Comparison of ENCODE assay signal across 22 mouse cellular contexts in the genomic region with DNA sequence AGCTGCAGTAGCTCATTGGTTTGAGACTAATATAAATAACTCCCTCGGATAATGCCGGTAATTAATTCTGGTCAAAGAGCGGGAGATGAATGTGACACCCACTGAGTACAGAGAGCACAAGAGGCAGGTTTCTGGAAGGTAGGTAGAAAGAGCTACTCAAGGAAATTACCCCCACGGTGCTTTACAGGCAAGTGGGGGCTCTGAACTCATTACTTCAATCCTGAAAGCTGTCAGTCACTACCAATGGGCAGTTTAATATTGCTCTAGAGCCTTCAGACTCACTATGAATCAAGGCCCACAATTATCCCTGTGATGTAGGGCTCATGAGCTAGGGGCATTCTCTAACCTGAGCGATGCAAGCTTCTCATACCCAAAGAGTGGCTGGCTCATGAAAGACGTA.
A peak's percentile ranks its signal among the peaks of the same experiment; 100 is the strongest.
DNase-seq lines count a peak whose midpoint lies in the region; ATAC-seq and TF ChIP-seq lines count a peak whose summit lies in the region.
"Had no signal": no experiment of that assay in that cellular context is flagged by ENCODE, and none has a peak within 500 bp of the region (broad histone marks: within the 10 kb centered on the region; RNA-seq: fewer than 3 reads in every experiment).

No protein-coding gene starts in this region.

- H3K9ac ChIP-seq in kidney, postnatal 0 days (ENCODE audit: low read depth, low read length), result no peak overlapping the region
- H3K9ac ChIP-seq in neural tube, embryonic 13.5 days, result no peak overlapping the region
- H3K9ac ChIP-seq: embryonic facial prominence, embryonic 13.5 days; heart, embryonic 12.5 days; hindbrain, embryonic 14.5 days had no signal

- H3K4me1 ChIP-seq in kidney, postnatal 0 days (replicated peaks; ENCODE audit: insufficient read depth, low read length), result 0 out of 2 replicates have a peak, but pooled peaks cover 6% of the 10 kb centered on the region
- H3K4me1 ChIP-seq in neural tube, embryonic 13.5 days (replicated peaks), result peaks cover 9% of the 10 kb centered on the region; the same call in 1 of the 2 replicates
- H3K4me1 ChIP-seq: hindbrain, embryonic 10.5 days had no signal

- H3K4me2 ChIP-seq in kidney, postnatal 0 days (ENCODE audit: low read length), result no peak overlapping the region
- H3K4me2 ChIP-seq in neural tube, embryonic 13.5 days, result no peak overlapping the region
- H3K4me2 ChIP-seq: embryonic facial prominence, embryonic 13.5 days; heart, embryonic 12.5 days; hindbrain, embryonic 14.5 days had no signal

- 50% methylated on average over 6 of the region's 6 CpGs for WGBS in kidney, postnatal 0 days
- WGBS in neural tube, embryonic 13.5 days, result 55% methylated on average over 6 of the region's 6 CpGs

- peak; percentile 30 for DNase-seq in kidney, postnatal 0 days (ENCODE audit: low spot score)
- DNase-seq in kidney, adult 9 months, result no peak
- DNase-seq in neural tube, embryonic 10.5 days (ENCODE audit: extremely low spot score, low spot score), result no peak
- DNase-seq in retina, embryonic 14.5 days (ENCODE audit: low spot score), result peak; percentile 89
- no peak for DNase-seq in cerebellum, postnatal 4 days (ENCODE audit: low spot score in 2 of 2)
- no peak for DNase-seq in adrenal gland, postnatal 4 days (ENCODE audit: low spot score in 2 of 2)
- DNase-seq: adrenal gland, postnatal 14 days; cerebellum, adult 2 months; cerebellum, postnatal 10 days; embryo, embryonic 11 days; gastrocnemius, adult 2 months; gastrocnemius, postnatal 25 days had no signal

- no peaks in the 10 kb centered on the region for H3K36me3 ChIP-seq in kidney, postnatal 0 days (ENCODE audit: insufficient read depth, low read length)
- no peaks in the 10 kb centered on the region for H3K36me3 ChIP-seq in neural tube, embryonic 13.5 days
- H3K36me3 ChIP-seq: embryonic facial prominence, embryonic 13.5 days; forebrain, embryonic 10.5 days; heart, embryonic 12.5 days; hindbrain, embryonic 10.5 days had no signal

- H3K9me3 ChIP-seq in kidney, postnatal 0 days (replicated peaks; ENCODE audit: low read length), result no peaks in the 10 kb centered on the region
- H3K9me3 ChIP-seq in neural tube, embryonic 13.5 days, result no peaks in the 10 kb centered on the region
- H3K9me3 ChIP-seq: embryonic facial prominence, embryonic 13.5 days; forebrain, embryonic 10.5 days; heart, embryonic 12.5 days; hindbrain, embryonic 10.5 days had no signal

- no peaks in the 10 kb centered on the region for H3K27me3 ChIP-seq in kidney, postnatal 0 days (ENCODE audit: insufficient read depth, low read length)
- H3K27me3 ChIP-seq in neural tube, embryonic 13.5 days, result no peaks in the 10 kb centered on the region
- H3K27me3 ChIP-seq: embryonic facial prominence, embryonic 13.5 days; heart, embryonic 12.5 days; Patski had no signal

- ATAC-seq in kidney, postnatal 0 days (replicated peaks; ENCODE audit: low FRiP score, low read depth), result no peak
- peak; percentile 8; the same call in 1 of the 2 replicates for ATAC-seq in neural tube, embryonic 13.5 days (ENCODE audit: low read depth)
- ATAC-seq: activated CD4-positive, CD25-positive, alpha-beta regulatory T cell, adult 4 months; forebrain, embryonic 14.5 days; Patski had no signal

- H3K27ac ChIP-seq in kidney, postnatal 0 days, result no peak overlapping the region
- no peak overlapping the region for H3K27ac ChIP-seq in neural tube, embryonic 13.5 days (replicated peaks)
- H3K27ac ChIP-seq: embryonic facial prominence, embryonic 13.5 days; forebrain, embryonic 10.5 days; gastrocnemius, adult 2 months; hindbrain, embryonic 10.5 days; hindbrain, embryonic 14.5 days had no signal

- TF ChIP-seq CTCF in kidney, postnatal 0 days (IDR thresholded peaks at IDR 0.05; ENCODE audit: low read depth), result no peak

- no peak overlapping the region for H3K4me3 ChIP-seq in kidney, postnatal 0 days (replicated peaks; ENCODE audit: low read depth, low read length)
- H3K4me3 ChIP-seq in neural tube, embryonic 13.5 days, result no peak overlapping the region
- H3K4me3 ChIP-seq: embryonic facial prominence, embryonic 13.5 days; erythroblast, embryonic 14.5 days; forebrain, embryonic 10.5 days; gastrocnemius, adult 2 months; heart, embryonic 12.5 days; hindbrain, embryonic 10.5 days had no signal

Comparison
In these comparisons a context has a peak if more than half of its experiments do, and no peak if none do; other contexts are left out.
1. DNase-seq: peak in kidney, postnatal 0 days (single experiment) and retina, embryonic 14.5 days (single experiment); none in kidney, adult 9 months (single experiment), neural tube, embryonic 10.5 days (single experiment), cerebellum, postnatal 4 days (0 of 2) and adrenal gland, postnatal 4 days (0 of 2).